Mouse (Mus musculus): ENCODE results near the gene Gm42878. TPM values are rescaled to one million over a fixed set of nuclear protein-coding genes. Genes with fewer than 3 reads are reported as not detected.
"Not testable (repeated sequence)": the region's sequence is repeated elsewhere in the genome, so short reads cannot be mapped to it uniquely, and the experiment has no call there.

Gene Gm42878
- polyA plus RNA-seq, 1 experiment from 2014 or later = not detected

GRCm38 (mm10) chr5:121510009-121510408 lies 35.3 kb downstream of the Gm42878 start:
- Histone ChIP-seq H3K27ac (no peak overlapping the region), H3K27me3 (ENCODE audit: poor library complexity, severe bottlenecking) (no peaks in the 10 kb centered on the region), H3K9me3 (no peaks in the 10 kb centered on the region; the same call in 1 of the 2 replicates), H3K36me3 (replicated peaks) (no peaks in the 10 kb centered on the region), H3K4me3 (no peak overlapping the region), H3K4me1 (no peaks in the 10 kb centered on the region)
- WGBS = 82% methylated on average over 7 of the region's 7 CpGs
- DNase-seq (ENCODE audit: extremely low spot score, low spot score) = no peak

- Histone ChIP-seq H3K9me3 (no peaks in the 10 kb centered on the region; the same call in 1 of the 2 replicates), H3K4me1 (no peaks in the 10 kb centered on the region), H3K27ac (no peak overlapping the region), H3K27me3 (ENCODE audit: poor library complexity, severe bottlenecking) (no peaks in the 10 kb centered on the region), H3K36me3 (replicated peaks) (no peaks in the 10 kb centered on the region), H3K4me3 (no peak overlapping the region)
- DNase-seq (ENCODE audit: extremely low spot score, low spot score) = no peak
- 87% methylated on average over 1 of the region's 1 CpGs for WGBS
Observed at GRCm38 (mm10) chr5:121506846-121507245, 38.4 kb downstream of the Gm42878 start.

GRCm38 (mm10) chr5:121503231-121503630 lies 42.1 kb downstream of the Gm42878 start, which contains the start of gene Adam1b:
Gene Adam1b (minus strand): TSS chr5:121503435.
- no peak within 1 kb of the TSS for H3K27ac ChIP-seq
- no peak within 1 kb of the TSS for H3K4me3 ChIP-seq
- no peaks in the 10 kb centered on the region for H3K4me1 ChIP-seq
- no peaks in the 10 kb centered on the region for H3K9me3 ChIP-seq
- DNase-seq (ENCODE audit: extremely low spot score, low spot score) = no peak
- WGBS = 90% methylated on average over 3 of the region's 3 CpGs
- H3K36me3 ChIP-seq (replicated peaks) = no peaks in the 10 kb centered on the region
- H3K27me3 ChIP-seq (ENCODE audit: poor library complexity, severe bottlenecking) = no peaks in the 10 kb centered on the region

GRCm38 (mm10) chr5:121501424-121501996 lies 43.8 kb downstream of the Gm42878 start:
- DNase-seq (ENCODE audit: extremely low spot score, low spot score); H3K9me3 ChIP-seq; H3K36me3 ChIP-seq (replicated peaks); H3K4me1 ChIP-seq; H3K27ac ChIP-seq; H3K4me3 ChIP-seq; H3K27me3 ChIP-seq (ENCODE audit: poor library complexity, severe bottlenecking): not testable (repeated sequence)
- 83% methylated on average over 11 of the region's 17 CpGs for WGBS

GRCm38 (mm10) chr5:121500719-121501118 lies 44.6 kb downstream of the Gm42878 start:
- Histone ChIP-seq H3K4me3 (no peak overlapping the region), H3K27me3 (ENCODE audit: poor library complexity, severe bottlenecking) (no peaks in the 10 kb centered on the region), H3K36me3 (replicated peaks) (no peaks in the 10 kb centered on the region), H3K27ac (no peak overlapping the region), H3K4me1 (no peaks in the 10 kb centered on the region), H3K9me3 (no peaks in the 10 kb centered on the region)
- 83% methylated on average over 7 of the region's 7 CpGs for WGBS
- DNase-seq (ENCODE audit: extremely low spot score, low spot score) = no peak

- DNase-seq (ENCODE audit: extremely low spot score, low spot score) = no peak
- H3K4me3 ChIP-seq = no peak overlapping the region
- no peaks in the 10 kb centered on the region for H3K9me3 ChIP-seq
- H3K4me1 ChIP-seq = no peaks in the 10 kb centered on the region
- no peaks in the 10 kb centered on the region for H3K27me3 ChIP-seq (ENCODE audit: poor library complexity, severe bottlenecking)
- H3K27ac ChIP-seq = no peak overlapping the region
- 84% methylated on average over 8 of the region's 8 CpGs for WGBS
- H3K36me3 ChIP-seq (replicated peaks) = no peaks in the 10 kb centered on the region
Observed at GRCm38 (mm10) chr5:121493305-121493704, 52.0 kb downstream of the Gm42878 start.

- WGBS = 87% methylated on average over 5 of the region's 5 CpGs
- H3K36me3 ChIP-seq (replicated peaks) = no peaks in the 10 kb centered on the region
- H3K9me3 ChIP-seq = no peaks in the 10 kb centered on the region
- H3K4me1 ChIP-seq = no peaks in the 10 kb centered on the region
- no peaks in the 10 kb centered on the region for H3K27me3 ChIP-seq (ENCODE audit: poor library complexity, severe bottlenecking)
- no peak overlapping the region for H3K4me3 ChIP-seq
- H3K27ac ChIP-seq = no peak overlapping the region
- DNase-seq (ENCODE audit: extremely low spot score, low spot score) = no peak
Observed at GRCm38 (mm10) chr5:121484801-121485200, 60.5 kb downstream of the Gm42878 start.

- Histone ChIP-seq H3K27ac (no peak overlapping the region), H3K36me3 (replicated peaks) (no peaks in the 10 kb centered on the region), H3K4me1 (peaks cover 6% of the 10 kb centered on the region), H3K27me3 (ENCODE audit: poor library complexity, severe bottlenecking) (no peaks in the 10 kb centered on the region), H3K4me3 (no peak overlapping the region), H3K9me3 (no peaks in the 10 kb centered on the region)
- 41% methylated on average over 3 of the region's 3 CpGs for WGBS
- no peak for DNase-seq (ENCODE audit: extremely low spot score, low spot score)
Observed at GRCm38 (mm10) chr5:121477680-121478079, 67.6 kb downstream of the Gm42878 start.

GRCm38 (mm10) chr5:121476040-121476439 lies 69.2 kb downstream of the Gm42878 start:
- H3K4me3 ChIP-seq = no peak overlapping the region
- H3K9me3 ChIP-seq = no peaks in the 10 kb centered on the region
- 89% methylated on average over 1 of the region's 1 CpGs for WGBS
- no peak overlapping the region for H3K27ac ChIP-seq
- no peak for DNase-seq (ENCODE audit: extremely low spot score, low spot score)
- H3K27me3 ChIP-seq (ENCODE audit: poor library complexity, severe bottlenecking) = no peaks in the 10 kb centered on the region
- no peaks in the 10 kb centered on the region for H3K36me3 ChIP-seq (replicated peaks)
- peaks cover 6% of the 10 kb centered on the region for H3K4me1 ChIP-seq

- Histone ChIP-seq H3K9me3 (no peaks in the 10 kb centered on the region), H3K27ac (no peak overlapping the region), H3K4me3 (no peak overlapping the region), H3K27me3 (ENCODE audit: poor library complexity, severe bottlenecking) (no peaks in the 10 kb centered on the region), H3K36me3 (replicated peaks) (no peaks in the 10 kb centered on the region), H3K4me1 (peaks cover 9% of the 10 kb centered on the region)
- WGBS = 68% methylated on average over 7 of the region's 7 CpGs
- DNase-seq (ENCODE audit: extremely low spot score, low spot score) = no peak
Observed at GRCm38 (mm10) chr5:121474610-121475009, 70.7 kb downstream of the Gm42878 start.

- DNase-seq (ENCODE audit: extremely low spot score, low spot score) = no peak
- H3K27me3 ChIP-seq (ENCODE audit: poor library complexity, severe bottlenecking) = no peaks in the 10 kb centered on the region
- WGBS = 93% methylated on average over 2 of the region's 2 CpGs
- peaks cover 9% of the 10 kb centered on the region for H3K4me1 ChIP-seq
- H3K27ac ChIP-seq = no peak overlapping the region
- no peaks in the 10 kb centered on the region for H3K9me3 ChIP-seq
- no peak overlapping the region for H3K4me3 ChIP-seq
- H3K36me3 ChIP-seq (replicated peaks) = no peaks in the 10 kb centered on the region
Observed at GRCm38 (mm10) chr5:121472411-121472810, 72.9 kb downstream of the Gm42878 start.

- H3K27ac ChIP-seq = no peak overlapping the region
- no peak overlapping the region for H3K4me3 ChIP-seq
- H3K36me3 ChIP-seq (replicated peaks) = no peaks in the 10 kb centered on the region
- no peaks in the 10 kb centered on the region for H3K9me3 ChIP-seq
- 70% methylated on average over 3 of the region's 3 CpGs for WGBS
- no peaks in the 10 kb centered on the region for H3K27me3 ChIP-seq (ENCODE audit: poor library complexity, severe bottlenecking)
- H3K4me1 ChIP-seq = peaks cover 7% of the 10 kb centered on the region
- no peak for DNase-seq (ENCODE audit: extremely low spot score, low spot score)
Observed at GRCm38 (mm10) chr5:121469566-121469965, 75.7 kb downstream of the Gm42878 start.
